Mouse (Mus musculus) small intestine, adult 2 months (tissue): ENCODE results near the gene Il15ra.
"Not testable (repeated sequence)": the region's sequence is repeated elsewhere in the genome, so short reads cannot be mapped to it uniquely, and the experiment has no call there.

ENCODE experiments used
- CTCF ChIP-seq: fragments of 200-500 bp; IDR thresholded peaks from 2 replicates; pipeline ENCODE4 v1.5.1; 2012; ENCODE audit warnings: low read depth, mild to moderate bottlenecking, control low read depth, inconsistent platforms, low read length, moderate library complexity, mixed read lengths; ENCODE audit not compliant: insufficient replicate concordance, insufficient read length; ENCODE audit errors: extremely low read depth
- POLR2A ChIP-seq: fragments of 200-500 bp; IDR thresholded peaks from 2 replicates; pipeline ENCODE4 v1.6.1; 2012; ENCODE audit warnings: low read depth, mild to moderate bottlenecking, control low read depth, inconsistent platforms, low read length, moderate library complexity

- not testable (repeated sequence) for TF ChIP-seq POLR2A, CTCF
These were observed 5.0 kb downstream of the Il15ra start for GRCm38 (mm10) chr2:11710101-11710500.
